Comparison of ENCODE assay signal across 17 mouse cellular contexts in genomic region chr9:16002991-16003390, GRCm38 (mm10).
"Had no signal": no experiment of that assay in that cellular context is flagged by ENCODE, and none has a peak within 500 bp of the region (broad histone marks: within the 10 kb centered on the region; RNA-seq: fewer than 3 reads in every experiment).

No protein-coding gene starts in this region.

- H3K4me3 ChIP-seq: lung, embryonic 15.5 days; megakaryocyte, embryonic 14.5 days; midbrain, embryonic 13.5 days; midbrain, embryonic 15.5 days; neural tube, embryonic 12.5 days; stomach, embryonic 15.5 days had no signal

- ATAC-seq: lung, postnatal 0 days; midbrain, embryonic 13.5 days; midbrain, embryonic 15.5 days had no signal

- DNase-seq: lung, adult 2 months; lung, postnatal 14 days; lung, postnatal 36 days; right cerebral cortex, postnatal 14 days; thymus, adult 18-20 months; thymus, postnatal 14 days; thymus, postnatal 36 days had no signal

- H3K36me3 ChIP-seq: lung, embryonic 15.5 days; stomach, embryonic 15.5 days had no signal

- H3K27me3 ChIP-seq: lung, embryonic 15.5 days; megakaryocyte, embryonic 14.5 days; midbrain, embryonic 13.5 days; midbrain, embryonic 15.5 days; neural tube, embryonic 12.5 days; stomach, embryonic 15.5 days had no signal

- H3K27ac ChIP-seq: lung, embryonic 15.5 days; macrophage; midbrain, embryonic 13.5 days; midbrain, embryonic 15.5 days; neural tube, embryonic 12.5 days; stomach, embryonic 15.5 days; stomach, postnatal 0 days had no signal

- H3K4me1 ChIP-seq: lung, embryonic 15.5 days; megakaryocyte, embryonic 14.5 days; midbrain, embryonic 13.5 days; midbrain, embryonic 15.5 days; neural tube, embryonic 12.5 days; stomach, embryonic 15.5 days had no signal

- H3K4me2 ChIP-seq: lung, embryonic 15.5 days; midbrain, embryonic 11.5 days; midbrain, embryonic 13.5 days; midbrain, embryonic 15.5 days; neural tube, embryonic 12.5 days; stomach, embryonic 15.5 days had no signal

- H3K9me3 ChIP-seq: lung, embryonic 15.5 days; midbrain, embryonic 13.5 days; midbrain, embryonic 15.5 days; neural tube, embryonic 12.5 days; stomach, embryonic 15.5 days had no signal

- H3K9ac ChIP-seq: lung, embryonic 15.5 days; midbrain, embryonic 13.5 days; midbrain, embryonic 15.5 days; neural tube, embryonic 12.5 days; stomach, embryonic 15.5 days had no signal
